ENCODE assay signal across 24 mouse cellular contexts in genomic region chr1:170556696-170557095, GRCm38 (mm10).
"Had no signal": no experiment of that assay in that cellular context is flagged by ENCODE, and none has a peak within 500 bp of the region (broad histone marks: within the 10 kb centered on the region; RNA-seq: fewer than 3 reads in every experiment).

No protein-coding gene starts in this region.

- H3K9me3 ChIP-seq: heart, embryonic 10.5 days; heart, embryonic 13.5 days; heart, embryonic 15.5 days; hindbrain, embryonic 13.5 days; hindbrain, embryonic 15.5 days; limb, embryonic 10.5 days had no signal

- ATAC-seq: forebrain, postnatal 0 days; hindbrain, postnatal 0 days; intestine, embryonic 16.5 days had no signal

- H3K27me3 ChIP-seq: heart, embryonic 13.5 days; heart, embryonic 15.5 days; hindbrain, embryonic 13.5 days; hindbrain, embryonic 15.5 days; limb, embryonic 12.5 days; liver, embryonic 13.5 days had no signal

- H3K4me1 ChIP-seq: limb, embryonic 10.5 days had no signal

- H3K9ac ChIP-seq: forebrain, postnatal 0 days; heart, embryonic 13.5 days; heart, embryonic 15.5 days; hindbrain, embryonic 13.5 days; hindbrain, embryonic 15.5 days; limb, embryonic 12.5 days; liver, embryonic 13.5 days had no signal

- DNase-seq: forebrain, postnatal 0 days; gastrocnemius, postnatal 14 days; gastrocnemius, postnatal 36 days; heart, adult 18-20 months; heart, postnatal 14 days; heart, postnatal 36 days; kidney, adult 11 months; kidney, adult 2 months; kidney, adult 9 months; kidney, postnatal 10 days; kidney, postnatal 25 days; kidney, postnatal 4 days; liver; liver, embryonic 13.5 days had no signal

- H3K4me3 ChIP-seq: heart, embryonic 10.5 days; heart, embryonic 13.5 days; heart, embryonic 15.5 days; hindbrain, embryonic 13.5 days; hindbrain, embryonic 15.5 days; limb, embryonic 10.5 days; limb, embryonic 12.5 days; liver, embryonic 13.5 days had no signal

- H3K36me3 ChIP-seq: heart, embryonic 15.5 days; hindbrain, embryonic 13.5 days; hindbrain, embryonic 15.5 days; limb, embryonic 10.5 days; limb, embryonic 12.5 days; liver, embryonic 13.5 days had no signal

- H3K27ac ChIP-seq: heart, embryonic 10.5 days; heart, embryonic 13.5 days; heart, embryonic 15.5 days; hindbrain, embryonic 13.5 days; hindbrain, embryonic 15.5 days; hindbrain, postnatal 0 days; limb, embryonic 10.5 days; limb, embryonic 12.5 days; liver, embryonic 13.5 days had no signal

- H3K4me2 ChIP-seq: heart, embryonic 13.5 days; heart, embryonic 15.5 days; hindbrain, embryonic 13.5 days; hindbrain, embryonic 15.5 days; limb, embryonic 12.5 days; liver, embryonic 11.5 days; liver, embryonic 13.5 days had no signal
